Mouse (Mus musculus) retina, embryonic 14.5 days (tissue): ENCODE measurements around the gene Rps25.
"Not testable (repeated sequence)": the region's sequence is repeated elsewhere in the genome, so short reads cannot be mapped to it uniquely, and the experiment has no call there.

Experiments used
- DNase-seq: peaks from one replicate; pipeline ENCODE4 v3.0.0-alpha.2; 2015; ENCODE audit warnings: low spot score

Rps25 gene

GRCm38 (mm10) chr9:44405011-44405410 lies 1.9 kb upstream of the Rps25 start:
- DNase-seq: no peak

GRCm38 (mm10) chr9:44407752-44408097 lies 786 bp downstream of the Rps25 start:
- no peak for DNase-seq

- not testable (repeated sequence) for DNase-seq
Measured at GRCm38 (mm10) chr9:44408693-44409092, 1.8 kb downstream of the Rps25 start.

GRCm38 (mm10) chr9:44410647-44411336 lies 3.9 kb downstream of the Rps25 start:
- DNase-seq: no peak

- no peak for DNase-seq
Measured at GRCm38 (mm10) chr9:44411601-44412130, 4.7 kb downstream of the Rps25 start.

GRCm38 (mm10) chr9:44412306-44412705 lies 5.4 kb downstream of the Rps25 start:
- DNase-seq: no peak

GRCm38 (mm10) chr9:44412781-44413180 lies 5.8 kb downstream of the Rps25 start:
- no peak for DNase-seq

GRCm38 (mm10) chr9:44417156-44417891 lies 10.4 kb downstream of the Rps25 start:
- no peak for DNase-seq

- DNase-seq: peak; percentile 98
Measured at GRCm38 (mm10) chr9:44417892-44418363, 11.0 kb downstream of the Rps25 start.

- DNase-seq: no peak
Measured at GRCm38 (mm10) chr9:44418519-44419385, 11.8 kb downstream of the Rps25 start, which contains the start of gene Ccdc84. Gene Ccdc84 (minus strand): TSS chr9:44418569.

GRCm38 (mm10) chr9:44419730-44420129 lies 12.8 kb downstream of the Rps25 start:
- DNase-seq: not testable (repeated sequence)

GRCm38 (mm10) chr9:44420280-44420898 lies 13.4 kb downstream of the Rps25 start:
- no peak for DNase-seq

GRCm38 (mm10) chr9:44423576-44423975 lies 16.6 kb downstream of the Rps25 start:
- no peak for DNase-seq

- DNase-seq: no peak
Measured at GRCm38 (mm10) chr9:44432577-44433185, 25.7 kb downstream of the Rps25 start.

GRCm38 (mm10) chr9:44435747-44436146 lies 28.8 kb downstream of the Rps25 start:
- no peak for DNase-seq

- DNase-seq: no peak
Measured at GRCm38 (mm10) chr9:44440961-44441360, 34.0 kb downstream of the Rps25 start, which contains the start of gene Foxr1. Gene Foxr1 (minus strand): TSS chr9:44441136.

- DNase-seq: not testable (repeated sequence)
Measured at GRCm38 (mm10) chr9:44444402-44445025, 37.6 kb downstream of the Rps25 start.

- no peak for DNase-seq
Measured at GRCm38 (mm10) chr9:44450387-44450786, 43.4 kb downstream of the Rps25 start.

GRCm38 (mm10) chr9:44454132-44454890 lies 47.4 kb downstream of the Rps25 start:
- peak; percentile 93 for DNase-seq

GRCm38 (mm10) chr9:44454891-44455220 lies 47.9 kb downstream of the Rps25 start, which contains the start of gene Upk2:
Gene Upk2 (minus strand): TSS chr9:44454976.
- DNase-seq: peak; percentile 26
